Mouse (Mus musculus) cerebellum, adult 2 months (tissue): ENCODE measurements around the gene Rasgef1b.

Source experiments
- CTCF ChIP-seq: fragments of 200-500 bp; IDR thresholded peaks from 2 replicates; pipeline ENCODE4 v1.5.1; 2011; ENCODE audit warnings: low read depth, mild to moderate bottlenecking, control low read depth, low read length, moderate library complexity, borderline replicate concordance; ENCODE audit not compliant: insufficient read depth
- POLR2A ChIP-seq: fragments of 200-500 bp; IDR thresholded peaks from 2 replicates; pipeline ENCODE4 v1.6.1; 2011; ENCODE audit warnings: low read length, control low read depth, borderline replicate concordance; ENCODE audit not compliant: insufficient read depth

DNA sequence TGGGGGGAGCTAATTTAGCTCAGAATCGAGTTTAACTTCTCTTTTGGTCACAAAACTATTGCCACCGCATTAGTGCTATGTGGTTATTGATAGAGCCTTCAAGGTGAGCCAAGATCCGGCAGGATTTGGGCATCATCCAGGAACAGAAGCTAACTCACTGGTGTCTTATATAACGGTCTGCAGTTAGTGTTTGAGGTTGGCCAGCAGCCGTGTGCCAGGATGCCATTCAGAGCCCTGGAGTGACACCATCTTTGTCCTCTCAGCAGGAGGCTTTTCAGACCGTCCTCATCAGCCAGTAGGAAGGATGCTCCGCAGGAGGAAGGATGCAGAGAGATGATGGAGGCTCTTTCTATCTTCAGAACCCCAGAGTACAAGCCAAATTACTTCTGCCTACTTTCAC is 195.4 kb downstream of the Rasgef1b start:
- TF ChIP-seq POLR2A (no peak), CTCF (no peak)
